Mouse (Mus musculus) ovary, adult 18-20 months (tissue): ENCODE data around the gene Efna1.

Source experiments
- DNase-seq: peaks from one replicate; pipeline ENCODE4 v3.0.0; 2022; ENCODE audit warnings: low spot score, mixed read lengths

Gene Efna1

DNA sequence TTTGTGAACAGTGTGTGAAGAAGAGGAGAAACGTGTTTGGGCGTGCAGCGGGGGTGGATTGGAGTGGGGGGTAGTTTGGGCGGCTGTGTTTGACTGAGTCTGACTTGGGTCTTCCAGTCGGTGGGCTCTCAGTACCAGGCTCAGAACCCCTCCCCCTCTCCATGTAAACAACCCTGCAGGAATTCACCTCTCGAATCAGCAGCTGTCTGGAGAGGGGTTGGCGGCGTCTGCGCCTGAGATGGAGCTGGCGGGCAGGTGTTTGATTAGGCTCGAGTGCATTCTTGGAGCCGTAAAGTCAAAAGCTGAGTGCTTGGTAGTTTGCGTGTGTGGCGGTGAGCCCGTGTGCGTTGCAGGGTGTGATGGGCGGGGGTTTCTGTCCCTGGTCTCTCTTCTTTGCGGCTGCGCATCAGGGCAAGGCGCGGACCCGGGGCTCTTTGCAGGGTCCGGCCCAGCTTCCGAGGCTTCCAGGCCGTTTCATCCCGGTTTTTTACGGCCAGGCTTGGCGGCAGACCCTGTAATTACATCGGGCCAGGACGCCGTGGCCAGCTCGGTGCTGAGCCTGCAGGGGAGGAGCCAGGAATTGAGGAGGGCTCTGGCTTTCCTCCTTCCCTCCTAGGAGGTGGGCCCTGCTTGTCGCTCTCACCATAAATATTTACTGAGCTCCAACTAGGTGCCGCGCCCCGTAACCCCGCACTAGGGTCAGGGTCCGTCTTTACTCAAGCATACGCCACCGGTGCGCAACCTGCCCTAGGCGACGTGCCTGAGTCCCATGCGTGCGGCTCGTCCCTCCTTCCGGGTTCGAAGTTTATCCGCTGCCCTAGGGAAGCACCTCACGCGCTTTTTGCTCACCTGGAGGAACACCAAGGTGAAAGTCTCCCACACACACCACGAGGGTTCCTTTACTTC is at the start of gene Efna1:
Efna1 (minus strand) TSS at position 537 of the 906 bp plus-strand sequence.
- peak; percentile 53 for DNase-seq

DNA sequence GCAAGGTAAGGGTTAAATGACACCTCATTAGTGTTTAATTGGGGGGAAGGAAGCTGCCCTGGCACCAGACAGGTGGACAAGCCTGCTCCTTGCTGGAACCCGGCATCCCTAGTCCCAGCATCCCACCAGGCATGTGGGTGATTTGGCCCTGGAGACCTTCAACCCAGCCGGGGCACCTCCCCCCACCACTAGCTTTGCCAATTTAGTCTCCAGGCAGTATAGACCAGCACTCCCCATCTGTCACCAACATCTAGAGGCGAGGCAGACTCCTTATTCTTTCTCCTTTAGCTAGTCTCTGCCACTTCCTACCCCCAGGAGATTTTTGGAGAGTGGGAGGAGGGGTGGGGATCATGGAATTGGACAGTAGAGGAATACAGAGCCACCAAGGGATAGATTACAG is 49.4 kb upstream of the Efna1 start:
- DNase-seq = no peak

DNA sequence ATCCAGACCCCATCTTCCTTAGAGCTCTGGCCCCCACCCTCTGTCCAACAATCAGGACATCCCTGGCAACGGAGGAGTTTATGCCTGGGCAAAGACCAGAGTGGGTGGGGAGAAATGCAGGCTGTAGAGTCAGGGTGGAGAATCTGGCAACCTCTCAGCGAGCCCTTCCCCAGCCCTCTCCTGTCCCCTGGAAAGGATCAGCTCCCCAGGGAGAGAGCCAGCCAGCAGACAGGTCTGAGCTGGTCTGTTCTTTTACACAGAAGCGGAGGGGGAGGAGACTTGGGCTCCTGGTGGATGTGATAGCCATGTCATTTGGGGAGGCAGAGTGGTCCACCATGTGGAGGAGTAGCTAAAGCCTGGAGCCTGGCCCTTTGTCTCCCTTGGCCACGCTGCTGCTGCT is 47.7 kb upstream of the Efna1 start:
- no peak for DNase-seq

DNA sequence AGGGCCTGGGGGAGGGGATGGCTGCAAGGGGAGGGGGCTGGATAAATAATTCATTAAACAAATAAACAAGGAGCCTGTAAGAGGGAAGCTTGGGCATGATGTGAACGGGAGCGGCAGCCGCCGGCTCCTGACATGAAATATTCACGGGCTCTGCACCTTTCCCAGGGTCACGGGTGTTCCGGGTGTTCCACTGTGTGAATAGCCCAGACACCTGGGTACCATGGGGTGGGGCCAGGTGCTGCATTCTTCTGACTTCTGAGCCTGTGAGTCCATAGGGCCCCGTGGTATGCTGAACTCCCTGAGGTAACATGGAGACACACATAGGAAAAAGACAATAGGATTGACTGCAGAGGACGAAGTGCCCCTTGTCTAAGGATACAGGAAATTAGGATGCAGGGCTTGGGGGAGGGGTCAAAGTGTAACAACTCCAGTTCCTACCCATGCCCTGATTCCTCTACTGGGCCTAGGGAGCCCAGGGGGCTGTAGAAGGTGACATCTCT is 46.5 kb upstream of the Efna1 start:
- no peak for DNase-seq

DNA sequence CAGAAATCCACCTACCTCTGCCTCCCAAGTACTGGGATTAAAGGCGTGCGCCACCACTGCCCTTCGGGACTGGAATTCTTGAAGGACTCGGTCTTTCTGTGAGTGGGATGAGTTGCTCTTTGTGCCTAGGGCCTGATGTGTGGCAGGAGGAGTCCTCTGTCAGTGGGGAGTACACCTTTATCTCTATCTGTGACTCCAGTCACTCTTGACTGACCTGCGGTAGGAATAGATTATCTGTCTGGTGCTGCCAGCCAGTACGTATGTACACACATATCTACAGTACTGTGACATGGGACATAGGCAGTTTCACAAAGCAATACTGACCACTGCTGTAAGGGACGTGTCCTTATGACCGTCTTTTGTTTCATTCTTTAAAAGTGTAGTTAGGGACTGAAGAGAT is 44.9 kb upstream of the Efna1 start:
- no peak for DNase-seq

DNA sequence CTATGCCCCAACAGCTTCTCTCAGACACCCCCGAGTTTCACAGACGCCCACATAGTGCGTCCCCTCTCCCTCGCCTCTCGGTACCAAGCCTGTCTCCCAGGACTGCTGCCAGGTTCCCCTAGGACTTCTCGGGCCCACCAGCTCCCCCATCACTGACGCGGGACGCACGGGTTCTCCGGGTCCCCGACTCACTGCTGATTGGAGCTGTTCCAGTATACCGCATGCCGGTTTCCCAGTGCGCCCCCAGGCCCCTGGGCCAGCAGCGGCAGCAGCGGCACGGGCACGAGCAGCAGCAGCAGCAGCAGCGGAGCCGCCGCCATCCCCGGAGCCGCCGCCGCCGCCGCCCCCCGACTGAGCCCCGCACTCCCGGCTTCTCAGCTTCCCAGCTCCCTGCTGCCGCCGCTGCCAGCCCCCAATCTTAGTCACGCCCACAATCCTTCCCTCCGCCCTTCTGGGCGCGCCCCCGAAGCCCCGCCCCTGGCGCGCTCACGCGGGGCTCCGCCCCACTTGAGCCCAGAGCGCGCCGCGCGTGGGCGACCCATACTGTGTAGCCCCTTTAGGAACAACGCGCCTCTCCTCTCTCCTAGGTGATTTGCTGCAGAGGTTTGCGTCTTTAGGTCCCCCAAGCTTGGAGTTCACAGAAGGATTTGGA is 41.7 kb upstream of the Efna1 start, which contains the start of gene Efna3:
Efna3 (minus strand) TSS at position 452 of the 652 bp plus-strand sequence.
- DNase-seq = no peak

DNA sequence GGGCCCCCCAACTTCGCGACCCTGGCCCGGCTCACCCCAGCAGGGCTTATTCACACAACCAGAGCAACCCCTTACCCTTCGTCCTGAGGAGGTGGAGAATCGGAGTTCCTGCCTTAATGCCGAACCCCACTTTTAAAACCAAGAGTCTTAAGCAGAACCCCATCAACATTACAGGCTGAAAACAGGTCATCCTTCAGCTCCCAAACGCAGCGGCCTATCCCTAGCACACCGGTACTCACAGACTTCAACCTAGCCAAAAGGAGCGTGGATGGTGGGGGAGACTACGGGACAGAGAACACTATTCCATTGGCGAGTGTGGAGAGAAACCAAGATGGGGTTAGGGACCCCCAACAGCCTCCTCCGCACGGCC is 41.2 kb upstream of the Efna1 start:
- DNase-seq = no peak

DNA sequence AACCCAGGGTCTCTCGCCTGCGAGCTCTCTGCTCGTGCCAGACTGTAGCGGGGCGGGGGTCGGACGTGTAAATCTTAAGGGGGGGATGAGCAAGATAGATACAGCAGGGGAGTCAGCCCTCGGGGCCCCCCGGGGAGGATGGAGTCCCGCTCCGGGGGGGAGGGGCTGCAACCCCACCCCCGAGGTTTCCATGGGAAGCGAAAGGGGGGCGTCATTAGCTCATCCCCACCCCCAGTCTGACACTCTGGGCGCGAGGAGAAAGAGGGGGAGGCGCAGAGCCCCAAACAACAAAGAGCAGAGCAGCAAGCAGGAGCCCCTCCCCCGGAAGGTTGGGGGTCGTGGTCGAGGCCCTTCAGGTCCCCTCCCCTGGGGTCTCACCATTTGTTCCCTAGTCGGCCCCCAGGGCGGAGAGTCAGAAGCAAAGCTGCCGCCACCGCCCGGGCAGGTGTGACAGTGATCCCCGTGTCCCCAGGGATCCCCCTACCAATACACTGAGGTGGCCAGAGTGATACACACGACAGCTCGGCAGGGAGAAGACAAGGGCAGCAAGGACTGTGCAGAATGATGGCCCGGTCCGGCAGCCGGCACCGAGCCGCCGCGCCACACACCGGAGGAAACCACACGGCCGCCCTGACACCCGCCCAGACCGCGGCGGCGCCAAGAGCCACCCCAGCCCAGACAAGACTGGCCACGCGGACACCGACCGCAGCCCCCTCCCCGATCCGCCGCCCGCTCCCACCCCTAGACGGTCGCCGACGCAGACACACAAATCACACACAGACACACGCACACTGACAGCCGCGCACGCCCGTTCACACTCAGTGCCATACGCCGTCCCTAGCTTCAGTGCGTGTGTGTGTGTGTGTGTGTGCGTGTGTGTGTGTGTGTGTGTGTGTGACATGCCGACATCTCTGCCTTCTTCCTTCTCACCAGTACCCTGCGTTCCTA is 40.5 kb upstream of the Efna1 start:
- no peak for DNase-seq

DNA sequence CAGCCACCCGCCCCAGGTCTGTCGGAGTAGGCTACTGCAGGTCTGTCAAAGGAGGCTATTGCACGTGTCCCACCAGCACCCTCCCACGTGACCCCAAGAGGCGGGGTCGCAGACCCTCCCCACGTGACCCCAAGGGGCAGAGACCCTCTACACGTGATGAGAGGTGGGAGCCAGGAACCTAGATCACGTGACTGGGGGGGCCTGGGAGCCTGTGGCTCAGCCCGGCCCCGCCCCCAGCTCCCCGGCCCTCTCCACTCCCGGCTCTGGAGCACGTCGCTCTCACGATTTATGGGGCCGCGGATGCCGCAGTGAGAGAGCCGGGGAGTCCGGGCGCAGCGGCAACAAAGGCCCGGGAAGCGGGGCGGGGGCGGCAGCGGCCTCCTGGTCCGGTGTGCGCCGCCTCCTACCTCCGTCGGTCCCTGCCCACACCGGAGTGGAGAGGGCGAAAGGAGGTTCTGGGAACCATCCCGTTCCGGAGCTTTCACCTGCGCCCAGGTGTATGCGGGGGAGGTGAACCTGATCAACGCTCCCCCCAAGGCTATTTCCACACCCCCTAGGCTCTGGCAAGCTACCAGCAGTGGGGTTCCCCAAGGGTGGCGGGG is 39.7 kb upstream of the Efna1 start:
- DNase-seq = no peak

DNA sequence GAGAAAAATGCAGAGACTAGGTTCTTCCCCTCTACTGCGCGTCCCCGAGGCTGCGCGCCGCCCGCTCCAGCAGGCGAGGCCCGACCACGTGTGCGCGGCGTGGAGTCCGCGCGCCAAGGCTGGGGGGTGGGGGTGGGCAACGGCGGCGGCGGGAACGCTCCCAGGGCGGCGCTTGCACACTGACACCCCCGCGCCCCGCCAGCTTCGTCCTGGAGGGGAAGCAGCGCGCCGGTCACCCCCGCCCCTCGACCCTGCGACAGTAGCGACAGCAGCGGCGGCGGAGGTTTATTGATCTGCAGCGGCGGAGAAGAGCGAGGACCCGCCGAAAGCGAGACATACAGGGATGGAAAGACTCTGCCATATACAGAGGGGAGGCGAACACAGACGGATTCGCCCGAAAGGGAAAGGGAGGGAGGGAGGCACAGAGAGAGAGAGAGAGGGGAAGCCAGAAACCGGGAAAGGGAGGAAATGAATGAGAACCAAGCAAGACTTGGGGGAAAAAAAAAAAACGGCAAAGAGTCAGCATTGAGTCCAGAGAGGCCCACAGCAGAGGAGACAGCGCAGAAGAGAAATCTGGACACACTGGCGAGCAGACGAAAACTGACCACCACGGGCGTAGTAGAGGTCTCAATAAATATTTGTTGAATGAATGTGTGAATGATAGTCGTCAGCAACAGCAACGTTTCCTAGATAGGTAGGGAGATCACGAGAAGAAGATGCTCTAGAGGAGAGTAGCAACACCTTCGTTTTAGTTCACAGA is 38.8 kb upstream of the Efna1 start:
- DNase-seq = no peak

DNA sequence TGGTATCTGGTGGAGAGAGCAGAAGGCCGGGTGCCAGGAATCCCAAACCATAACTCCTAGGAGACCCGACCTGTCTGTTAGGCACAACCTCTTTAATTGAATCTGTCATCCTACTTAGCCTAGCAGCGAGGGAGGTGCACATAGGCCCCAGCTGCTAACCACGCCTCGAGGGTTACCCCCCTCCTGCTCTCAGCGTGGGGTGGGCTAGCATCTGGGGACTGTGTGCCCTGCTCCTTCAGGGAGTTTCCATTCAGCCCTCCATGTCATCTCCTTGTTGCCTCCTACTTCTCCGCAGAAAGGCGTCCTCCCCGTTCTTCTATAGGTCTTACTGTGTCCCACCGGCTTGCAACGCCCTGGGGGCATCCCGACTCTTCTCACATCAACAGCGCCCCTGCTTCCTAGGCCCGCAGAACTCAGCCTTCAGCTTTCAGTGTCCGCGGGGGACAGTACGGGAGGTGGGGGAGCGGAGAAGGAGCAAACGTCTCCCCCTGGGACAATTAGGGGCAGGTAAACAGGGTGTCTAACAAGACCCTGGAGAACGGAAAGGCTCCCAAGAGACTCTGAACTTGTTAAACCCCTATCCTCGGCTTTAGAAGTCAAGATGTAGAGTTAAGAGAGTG is 38.1 kb upstream of the Efna1 start:
- DNase-seq = no peak

DNA sequence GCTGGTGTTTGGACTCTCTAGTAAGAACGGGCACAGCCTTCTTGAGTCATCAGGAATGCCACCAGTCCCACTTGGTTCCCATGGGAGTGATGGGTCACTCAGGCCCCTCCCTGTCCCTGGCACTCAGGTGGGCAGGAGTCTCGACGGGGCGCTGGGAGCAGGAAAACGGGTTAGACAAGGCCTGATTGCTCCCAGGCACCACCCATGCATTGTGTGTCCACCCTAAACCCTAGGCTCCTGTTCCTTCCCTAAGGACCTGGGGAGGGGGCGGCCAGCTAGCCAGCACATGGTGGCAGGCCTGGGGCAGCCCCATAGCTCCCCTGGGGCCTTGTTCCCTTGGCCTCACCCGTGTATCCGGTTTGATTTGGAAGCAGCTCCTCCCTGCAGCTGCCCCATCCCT is 37.4 kb upstream of the Efna1 start:
- DNase-seq = no peak

DNA sequence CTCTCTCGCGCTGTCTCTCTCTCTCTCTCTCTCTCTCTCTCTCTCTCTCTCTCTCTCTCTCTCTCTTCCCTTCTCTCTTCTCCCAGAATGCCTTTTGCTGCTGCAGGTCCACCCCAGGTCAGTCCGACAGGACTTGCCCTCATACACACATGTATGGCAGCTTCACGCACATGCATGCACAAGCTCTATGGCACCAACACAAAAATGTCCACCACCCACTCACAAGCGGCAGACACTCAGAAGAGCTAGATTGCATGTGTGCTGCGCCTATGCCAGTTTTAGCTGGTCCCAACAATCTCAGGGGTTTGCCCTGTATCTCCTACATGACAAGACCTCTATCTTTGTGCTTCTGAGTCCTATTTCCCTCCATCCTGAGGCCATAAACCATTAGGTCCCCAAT is 36.3 kb upstream of the Efna1 start:
- DNase-seq = no peak

DNA sequence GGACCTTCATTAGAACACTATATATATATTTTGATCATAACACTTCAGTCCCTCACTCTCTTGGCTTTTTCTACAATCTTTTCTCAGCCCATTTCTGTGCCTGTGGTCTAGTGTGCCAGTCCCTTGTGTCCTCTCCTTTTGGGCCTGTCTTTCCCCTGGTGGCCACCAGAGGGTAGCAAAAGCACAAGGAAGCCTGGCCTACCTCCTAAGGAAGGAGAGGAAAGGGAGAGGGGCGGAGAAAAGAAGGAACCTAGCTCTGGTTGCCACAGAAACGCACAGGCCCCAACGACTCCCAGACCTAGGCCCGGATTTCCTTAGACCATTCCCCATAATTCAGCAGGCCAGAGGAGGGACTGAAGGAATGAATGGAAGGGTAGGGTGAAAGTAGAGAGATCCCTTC is 35.9 kb upstream of the Efna1 start:
- DNase-seq = peak; percentile 71

DNA sequence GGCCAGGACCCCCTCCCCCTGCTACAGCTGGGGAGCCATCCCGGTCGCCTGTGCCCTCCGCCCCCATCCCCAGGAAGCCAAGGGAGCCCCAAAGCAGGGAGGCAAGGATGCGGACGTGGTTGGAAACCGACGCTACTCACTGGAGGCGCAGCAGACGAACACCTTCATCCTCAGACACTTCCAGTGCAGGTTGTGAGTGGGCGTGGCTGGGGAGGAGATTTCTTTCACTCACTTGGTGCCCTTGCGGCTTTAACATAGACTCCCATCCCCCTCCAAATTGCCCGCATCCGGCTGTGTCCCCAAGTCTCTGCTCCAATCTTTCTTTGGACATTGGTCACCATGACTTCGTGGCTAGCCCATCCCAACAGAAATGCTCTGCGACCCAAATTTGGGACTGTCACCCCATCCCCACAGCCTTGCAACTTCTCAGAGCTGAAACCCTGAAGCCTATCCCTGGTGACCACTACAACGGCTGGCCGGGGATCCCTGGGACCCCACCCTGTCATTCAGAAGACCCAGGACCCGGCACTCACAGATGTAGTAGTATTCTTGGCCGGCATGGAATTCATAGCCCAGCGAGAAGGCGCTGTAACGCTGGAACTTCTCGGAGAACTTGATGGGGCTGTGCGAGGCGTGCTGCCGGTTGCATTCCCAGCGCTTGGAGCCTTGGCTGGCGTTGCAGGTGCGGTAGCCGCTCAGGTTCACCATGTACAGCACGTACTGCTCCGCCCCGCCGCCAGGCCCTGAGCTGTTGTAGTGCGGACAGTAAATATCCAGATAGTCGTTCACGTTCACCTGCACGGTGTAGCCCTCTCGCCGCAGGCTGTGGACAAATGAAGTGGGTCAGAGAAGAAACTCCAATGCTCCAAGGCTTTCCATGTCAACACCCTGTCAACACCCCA is 35.2 kb upstream of the Efna1 start:
- no peak for DNase-seq

DNA sequence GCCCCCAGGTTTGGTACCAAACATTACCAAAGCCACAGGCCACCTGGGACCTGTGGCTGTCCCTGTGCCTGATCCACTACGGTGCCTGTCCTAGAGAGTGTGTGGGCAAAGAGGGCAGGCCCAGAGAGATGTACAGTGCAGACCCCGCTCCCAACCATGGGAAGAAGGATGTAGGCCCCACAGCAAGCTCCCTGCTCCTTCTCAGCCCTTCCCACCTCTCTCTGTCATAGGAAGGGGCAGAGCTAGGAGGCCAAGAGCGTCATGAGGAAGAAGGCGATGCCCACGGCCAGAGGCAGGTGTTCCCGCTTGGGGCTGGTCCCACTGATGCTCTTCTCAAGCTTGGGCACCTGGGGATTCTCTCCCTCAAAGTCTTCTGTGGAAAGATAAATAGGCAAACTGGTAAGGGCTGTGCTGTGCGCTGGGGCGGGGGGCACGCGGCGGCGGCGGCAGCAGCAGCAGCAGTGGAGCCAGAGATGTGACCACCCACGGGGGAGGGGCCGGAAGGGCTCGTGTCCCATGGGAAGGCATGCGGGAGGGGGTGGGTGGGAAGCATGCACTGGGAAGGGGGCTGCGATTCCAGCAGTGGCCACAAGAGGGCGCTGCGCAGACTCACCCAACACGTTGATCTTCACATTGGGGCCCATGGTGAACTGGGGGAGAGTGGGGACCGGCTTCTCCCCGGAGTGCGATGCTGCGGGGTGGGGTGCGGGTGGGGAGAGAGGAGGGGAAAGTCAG is 34.4 kb upstream of the Efna1 start:
- no peak for DNase-seq

DNA sequence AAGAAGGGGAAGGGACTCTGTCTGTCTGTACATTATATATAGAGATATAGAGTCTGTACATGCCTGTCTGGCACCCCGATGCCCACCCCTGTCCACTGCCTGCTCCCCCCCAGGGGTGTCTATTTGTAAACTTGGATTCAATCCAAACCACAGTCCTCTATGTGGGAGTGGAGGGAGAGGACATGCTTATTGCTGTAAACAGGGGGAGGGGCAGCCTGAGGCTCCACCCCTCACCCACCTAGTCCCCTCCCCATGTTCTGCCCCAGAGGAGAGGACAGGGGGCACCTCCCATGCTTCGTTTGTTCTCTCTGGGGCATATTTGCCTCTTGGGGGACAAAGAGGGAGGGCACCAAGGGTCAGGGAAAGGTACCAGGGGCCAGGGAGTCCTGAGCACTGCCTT is 33.8 kb upstream of the Efna1 start:
- no peak for DNase-seq

DNA sequence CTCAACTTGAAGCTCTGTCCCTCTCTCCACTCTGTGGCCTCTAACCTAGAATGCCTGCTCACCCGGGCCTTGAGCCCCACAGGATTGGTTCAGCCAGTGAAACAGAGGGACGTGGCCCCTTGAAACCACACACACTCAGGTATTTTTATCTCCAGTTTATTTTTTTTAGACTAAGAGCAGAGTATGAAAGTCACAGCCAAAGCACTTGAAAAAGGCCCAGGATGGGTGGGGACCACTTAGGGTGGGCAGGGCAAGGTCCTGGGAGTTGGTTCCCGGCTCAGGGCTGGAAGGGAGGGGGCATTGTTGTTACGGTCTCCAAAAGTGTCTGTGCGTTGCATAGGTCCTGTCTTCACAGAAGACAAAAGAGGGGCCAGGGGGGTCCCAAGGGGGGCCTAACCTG is 33.4 kb upstream of the Efna1 start:
- no peak for DNase-seq

DNA sequence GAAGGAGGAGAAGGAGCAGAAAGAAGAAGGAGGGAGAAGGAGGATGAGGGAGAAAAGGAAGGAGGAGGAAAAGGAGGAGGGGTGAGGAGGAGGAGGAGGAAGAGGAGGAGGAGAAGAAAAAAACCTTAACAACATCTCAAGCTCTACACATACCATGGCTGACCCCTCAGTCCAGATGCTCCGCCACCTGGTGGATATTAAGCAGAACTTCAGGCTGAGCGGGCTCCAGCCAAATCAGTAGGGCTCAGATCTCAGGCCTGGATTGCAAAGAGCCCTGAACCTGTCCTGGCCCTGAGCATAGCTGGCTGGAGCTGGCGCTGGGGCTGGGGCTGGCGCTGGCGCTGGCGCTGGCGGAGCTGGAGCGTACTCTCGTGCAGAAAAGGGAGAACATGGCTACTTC is 27.1 kb upstream of the Efna1 start:
- peak; percentile 51 for DNase-seq
